Mouse (Mus musculus) embryo, embryonic 10 days (tissue): ENCODE measurements around the gene Morc4.

Experiments used
- DNase-seq: peaks from one replicate; pipeline ENCODE4 v3.0.0-alpha.2; 2015; ENCODE audit warnings: low spot score

Gene Morc4

GRCm38 (mm10) chrX:139805918-139806317 lies 65.6 kb downstream of the Morc4 start:
- no peak for DNase-seq

GRCm38 (mm10) chrX:139803028-139803427 lies 68.4 kb downstream of the Morc4 start:
- DNase-seq: no peak

GRCm38 (mm10) chrX:139800406-139800878 lies 71.0 kb downstream of the Morc4 start, which contains the start of gene Cldn2:
Gene Cldn2, plus strand, starts transcription at chrX:139800828.
- DNase-seq: no peak

GRCm38 (mm10) chrX:139799953-139800352 lies 71.5 kb downstream of the Morc4 start:
- DNase-seq: no peak

GRCm38 (mm10) chrX:139797875-139798274 lies 73.6 kb downstream of the Morc4 start:
- no peak for DNase-seq

GRCm38 (mm10) chrX:139796037-139796436 lies 75.4 kb downstream of the Morc4 start:
- DNase-seq: no peak

GRCm38 (mm10) chrX:139794072-139794845 lies 77.2 kb downstream of the Morc4 start:
- no peak for DNase-seq

- no peak for DNase-seq
These were observed 85.7 kb downstream of the Morc4 start for GRCm38 (mm10) chrX:139785764-139786163.

GRCm38 (mm10) chrX:139783045-139783422 lies 88.4 kb downstream of the Morc4 start:
- no peak for DNase-seq

GRCm38 (mm10) chrX:139782278-139783044 lies 89.0 kb downstream of the Morc4 start, which contains the start of gene Ripply1:
Gene Ripply1, minus strand, starts transcription at chrX:139782353.
- peak; percentile 24 for DNase-seq

- no peak for DNase-seq
These were observed 89.9 kb downstream of the Morc4 start for GRCm38 (mm10) chrX:139781563-139781962.

GRCm38 (mm10) chrX:139780988-139781387 lies 90.5 kb downstream of the Morc4 start:
- DNase-seq: no peak

GRCm38 (mm10) chrX:139779401-139779800 lies 92.1 kb downstream of the Morc4 start:
- no peak for DNase-seq

GRCm38 (mm10) chrX:139778886-139779285 lies 92.6 kb downstream of the Morc4 start:
- DNase-seq: no peak

- peak; percentile 64 for DNase-seq
These were observed 94.1 kb downstream of the Morc4 start for GRCm38 (mm10) chrX:139777357-139777756.

GRCm38 (mm10) chrX:139775084-139775612 lies 96.3 kb downstream of the Morc4 start:
- DNase-seq: no peak

GRCm38 (mm10) chrX:139774309-139775083 lies 97.0 kb downstream of the Morc4 start:
- DNase-seq: peak; percentile 84
